Mouse (Mus musculus) spleen, postnatal 10 days (tissue): ENCODE results near the gene Ier2.

Experiments used
- DNase-seq, 2 experiments: peaks; one replicate each; pipeline ENCODE4 v3.0.0; 2021 to 2022; ENCODE audit warnings: low spot score in 2 of 2

Gene Ier2

DNA sequence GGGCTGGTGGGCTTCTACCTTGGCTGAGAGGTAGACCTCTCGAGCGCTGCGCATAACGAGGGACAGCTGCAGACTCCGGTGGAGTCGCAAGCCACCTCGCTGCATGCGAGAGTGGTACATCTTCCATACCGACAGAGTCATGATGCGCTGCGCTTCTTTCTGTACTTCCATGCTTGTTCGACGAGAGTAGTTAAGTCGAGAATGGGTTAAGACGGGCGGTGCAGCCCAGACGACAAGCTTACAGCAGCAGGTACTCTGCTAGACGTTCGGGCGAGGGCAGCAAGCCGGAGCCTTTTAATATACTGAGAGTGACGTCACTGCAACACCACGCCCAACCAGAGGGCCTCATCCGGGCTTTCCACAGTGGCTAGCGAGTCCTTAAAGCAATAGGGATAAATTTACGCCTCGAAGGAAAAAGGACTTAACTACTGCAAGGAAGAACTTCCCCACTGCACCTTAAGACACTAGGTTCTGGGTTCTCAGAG, at the start of gene Ier2:
TSS of gene Ier2 (minus strand) at position 272 of the 485 bp plus-strand sequence.
- peak; percentile 93 to 95 for DNase-seq

DNA sequence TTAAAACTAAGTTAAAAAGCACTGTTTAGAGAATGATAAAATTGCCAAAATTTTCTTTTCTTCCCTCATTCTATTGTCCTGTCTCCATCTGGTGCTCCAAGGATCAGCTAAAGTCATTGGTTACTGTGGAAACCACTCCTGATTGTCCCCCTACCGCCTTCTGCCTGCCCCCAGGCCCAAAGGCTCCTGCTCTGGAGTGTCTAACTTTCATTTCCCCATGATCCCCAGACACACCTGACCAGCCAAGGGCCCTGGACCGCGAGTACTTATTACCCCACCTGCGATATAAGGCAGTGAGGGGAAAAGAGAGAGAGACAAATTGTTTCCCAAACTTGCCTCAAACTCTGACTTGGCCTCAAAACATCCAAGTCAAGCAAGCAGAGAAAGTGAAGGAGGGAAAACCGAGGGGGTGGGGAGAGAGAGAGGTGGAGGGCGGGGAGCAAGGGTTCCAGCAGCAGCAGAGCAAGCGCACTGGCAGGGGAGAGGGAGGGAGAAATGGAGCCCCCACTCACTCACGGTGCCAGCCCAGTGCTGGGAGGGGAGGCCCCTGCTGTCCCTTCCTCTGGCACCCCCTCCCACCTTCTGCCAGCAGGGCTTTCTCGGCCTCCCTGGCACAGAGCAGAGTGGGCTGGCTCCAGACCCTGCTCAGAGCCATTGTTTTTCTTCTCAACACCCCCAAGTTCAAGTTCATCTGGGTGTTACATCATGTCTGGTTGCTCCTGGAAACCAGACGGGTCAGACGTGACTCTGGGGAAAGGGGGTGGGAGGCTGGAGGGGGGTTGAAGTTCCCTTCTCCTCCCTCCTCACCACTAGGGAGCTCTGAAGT, 49.5 kb upstream of the Ier2 start:
- DNase-seq: no peak

DNA sequence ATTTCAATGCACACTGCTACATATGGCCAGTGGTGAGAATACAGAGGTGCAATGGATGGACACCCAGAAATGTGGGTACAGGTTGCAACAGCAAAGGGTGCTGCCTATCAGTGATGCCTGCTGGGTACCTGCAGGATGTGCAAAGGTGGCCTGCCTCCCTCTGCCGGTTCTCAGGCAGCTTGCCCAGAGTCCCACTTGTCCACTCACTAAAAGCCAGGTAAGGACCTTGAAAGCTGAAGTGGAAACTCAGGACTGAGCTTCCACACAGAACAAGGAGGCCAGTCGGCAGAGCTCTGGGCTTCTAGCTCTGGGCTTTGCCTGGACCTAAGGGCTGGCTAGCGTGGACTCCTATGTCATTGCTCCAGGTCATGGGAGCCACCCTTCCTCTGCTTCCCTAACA, 48.7 kb upstream of the Ier2 start:
- DNase-seq: no peak

DNA sequence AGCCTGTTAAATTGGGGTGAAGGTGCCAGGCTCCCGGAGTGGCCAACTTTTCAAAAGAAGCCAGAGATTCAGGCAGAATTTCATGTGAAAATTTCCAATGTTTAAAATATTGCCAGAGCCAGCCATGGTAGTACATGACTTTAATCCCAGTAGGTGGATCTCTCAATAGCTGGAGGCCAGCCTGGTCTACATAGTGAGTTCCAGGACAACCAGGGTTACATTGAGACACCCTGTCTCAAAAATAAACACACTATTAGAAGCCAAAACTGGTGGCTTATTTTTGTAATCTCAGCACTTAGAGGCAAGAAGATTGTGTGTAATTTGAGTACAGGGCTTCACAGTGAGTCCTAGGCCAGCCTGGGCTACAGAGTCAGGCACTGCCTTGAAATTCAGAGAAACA, 47.3 kb upstream of the Ier2 start:
- DNase-seq: no peak

DNA sequence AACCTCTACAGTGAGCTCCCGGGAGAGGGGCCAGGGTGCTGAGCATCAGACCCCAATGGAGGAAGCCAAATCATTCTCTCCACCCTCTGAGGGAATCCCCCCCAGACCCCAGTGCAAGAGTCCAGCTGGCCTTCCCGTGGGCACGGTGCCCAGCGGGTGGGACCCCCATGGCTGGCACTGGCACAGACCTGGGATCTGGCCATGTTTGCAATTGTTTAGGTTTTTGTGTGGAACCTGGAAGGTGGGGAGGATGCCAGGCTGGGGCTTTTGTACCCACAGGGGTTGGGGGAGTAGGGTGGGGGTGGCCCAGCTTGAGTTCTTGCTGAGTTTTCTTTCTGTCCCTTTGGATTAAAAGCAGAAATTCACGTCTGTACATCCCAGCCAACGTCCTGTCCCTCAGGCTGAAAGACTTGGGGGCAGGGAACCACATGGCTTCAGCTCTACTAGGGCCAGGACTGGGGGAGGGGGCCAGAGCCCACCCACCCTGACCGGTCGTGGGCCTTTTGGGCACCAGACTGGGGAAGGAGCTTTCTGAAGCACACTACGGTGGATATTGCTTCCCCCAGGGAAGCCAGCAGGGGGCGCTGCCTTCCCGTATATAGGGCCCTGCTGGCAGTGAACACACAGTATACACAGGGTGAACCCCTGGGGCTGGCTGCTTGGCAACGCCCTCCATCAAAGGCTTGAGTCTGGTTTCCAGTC, 46.3 kb upstream of the Ier2 start:
- peak; percentile 87 to 92 for DNase-seq

DNA sequence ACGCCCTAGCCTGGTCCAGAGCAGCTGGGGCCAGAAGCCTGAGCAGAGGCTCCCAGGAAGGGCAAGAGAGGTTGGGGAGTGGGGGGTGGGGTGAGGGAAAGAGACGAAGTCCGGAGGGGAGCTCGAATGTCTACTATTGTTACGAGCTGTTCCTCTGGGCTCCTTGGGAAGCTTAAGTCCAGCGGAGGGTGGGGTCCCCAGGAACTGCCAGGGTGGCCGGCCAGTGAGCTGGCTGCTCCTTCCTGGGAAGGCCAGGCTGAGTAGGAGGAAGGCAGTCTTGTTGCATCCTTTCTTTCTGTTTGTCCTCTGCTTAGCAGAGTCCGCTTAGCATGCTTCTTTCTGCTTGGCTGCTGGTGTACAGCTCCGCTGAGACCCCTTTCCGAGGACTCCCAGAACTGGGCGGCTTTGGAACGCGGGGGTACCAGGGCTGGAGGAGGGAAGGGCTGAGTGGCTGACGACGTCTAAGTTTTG, 45.5 kb upstream of the Ier2 start:
- DNase-seq: peak in 1 of 2 experiments; percentile 44

DNA sequence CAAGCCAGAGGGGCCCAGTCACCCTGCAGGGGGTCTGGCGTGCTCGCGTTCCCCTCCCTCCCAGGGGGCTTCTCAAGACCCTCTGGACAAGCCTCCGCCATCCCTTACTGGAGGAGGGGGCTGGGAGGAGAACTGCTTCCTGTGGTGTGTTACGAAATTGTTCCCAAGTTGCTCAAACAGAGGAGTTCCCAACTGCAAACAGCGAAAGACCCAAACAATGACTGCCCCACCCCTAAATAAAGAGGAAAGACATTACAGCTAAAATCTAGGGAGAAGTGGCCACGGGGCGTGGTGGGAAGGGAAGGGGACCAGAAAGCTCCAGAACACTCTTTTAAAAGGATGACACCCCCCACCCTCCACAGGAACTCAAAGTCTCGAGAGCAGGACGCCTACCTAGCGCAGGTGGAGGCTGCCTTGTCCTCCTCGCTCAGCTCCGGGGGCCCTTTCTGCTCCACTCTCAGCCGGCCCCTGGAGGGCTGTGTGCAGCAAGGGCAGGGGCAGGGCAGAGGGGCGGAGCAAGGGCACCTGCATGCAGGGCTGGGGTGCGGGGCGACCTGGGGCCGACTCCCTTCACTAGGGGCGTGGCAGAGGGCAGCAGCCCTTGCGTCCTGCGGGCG, 44.7 kb upstream of the Ier2 start:
- peak; percentile 76 to 85 for DNase-seq

DNA sequence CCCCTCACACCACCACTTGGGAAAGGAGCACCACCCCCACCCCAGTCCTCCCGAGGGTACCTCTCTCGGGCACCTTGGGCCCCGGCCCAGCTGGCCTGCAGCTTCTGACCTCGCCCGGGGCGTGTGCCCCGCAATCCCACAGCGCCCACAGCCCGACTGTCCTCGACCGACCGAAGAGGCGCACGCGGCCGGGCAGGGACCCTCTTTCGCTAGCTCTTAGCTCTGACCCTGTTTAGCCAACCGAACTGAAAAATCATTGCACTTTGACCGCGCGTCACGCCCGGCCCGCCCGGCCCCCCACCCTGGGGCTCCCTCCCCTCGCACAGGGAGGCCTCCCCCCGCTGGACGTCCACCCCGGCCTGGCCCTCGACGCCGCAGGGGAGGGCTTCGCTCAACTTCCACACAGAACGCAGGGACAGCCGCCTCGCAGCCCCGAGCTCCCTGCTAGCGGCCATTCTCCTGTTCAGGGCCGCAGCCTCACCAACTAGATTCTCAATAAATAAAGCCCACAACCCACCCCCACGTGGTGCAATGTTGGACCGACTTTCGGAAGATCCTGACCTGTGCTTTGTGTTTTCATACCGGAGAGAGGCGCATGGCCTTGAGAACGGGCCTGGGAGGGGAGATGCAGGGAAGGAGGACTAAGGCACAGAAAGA, 44.1 kb upstream of the Ier2 start:
- DNase-seq: peak; percentile 59 to 61

DNA sequence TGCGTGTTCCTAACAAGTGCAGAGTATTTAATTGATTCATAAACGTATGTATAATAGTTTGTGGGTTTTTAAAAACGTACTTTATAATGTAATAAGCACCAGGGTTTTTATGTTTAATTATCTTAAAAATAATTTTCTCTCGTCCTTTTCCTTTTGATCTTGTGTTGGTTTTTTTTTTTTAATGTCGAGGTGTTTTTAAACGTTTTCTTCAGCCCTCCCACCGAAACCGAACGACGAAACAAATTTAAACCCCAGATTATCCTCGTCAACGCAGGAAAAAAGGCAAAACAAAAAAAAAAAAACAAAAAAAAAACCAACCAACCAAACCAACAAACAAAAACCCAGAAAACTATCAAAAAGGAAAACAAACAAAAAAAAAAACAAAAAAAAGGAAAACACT, 43.3 kb upstream of the Ier2 start:
- no peak for DNase-seq

DNA sequence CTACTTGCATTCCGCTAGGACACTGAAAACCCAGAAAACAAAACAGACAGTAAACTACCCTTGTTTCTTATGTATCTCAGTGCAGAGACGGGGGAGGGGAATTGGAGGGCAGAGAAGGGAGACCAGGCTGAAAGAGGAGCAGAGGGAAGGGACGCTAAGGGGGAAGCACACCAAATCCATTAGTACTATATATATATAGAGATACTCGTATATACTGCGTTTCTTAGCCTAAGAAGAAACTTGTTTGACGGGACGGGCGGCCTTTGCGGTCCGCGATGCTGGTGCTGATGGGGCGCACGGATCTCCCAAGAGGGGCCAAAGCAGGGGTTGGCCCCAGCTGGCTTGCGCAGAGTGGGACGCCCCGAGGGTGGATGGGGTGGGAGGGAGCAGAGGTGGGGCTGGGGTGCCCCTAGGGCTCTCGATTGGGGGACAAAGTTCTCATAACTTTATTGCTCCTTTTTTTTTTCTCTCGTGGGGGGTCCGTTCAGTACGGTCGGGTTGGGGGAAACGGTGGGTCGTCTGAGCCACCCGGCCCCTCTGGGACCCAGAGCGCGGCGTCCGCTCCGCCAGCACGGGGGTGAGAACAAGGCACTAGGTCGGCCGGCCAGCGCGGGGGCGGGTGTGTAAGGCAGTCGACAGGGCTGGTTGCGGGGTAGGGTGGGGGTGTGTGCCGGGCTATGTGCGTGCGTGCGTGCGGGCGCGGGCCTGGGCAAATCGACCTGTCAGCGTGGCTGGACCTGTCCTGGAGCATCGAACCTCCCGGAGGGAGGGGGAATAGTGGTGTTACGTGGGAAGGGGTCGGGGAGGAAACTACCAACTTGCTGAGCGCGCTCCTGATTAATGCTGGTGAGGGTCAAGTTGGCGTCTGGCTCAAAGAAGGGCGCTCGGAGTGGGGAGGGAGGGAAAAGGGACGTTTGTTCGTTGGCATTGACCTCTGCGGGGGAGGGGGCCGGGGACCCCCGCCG, 42.5 kb upstream of the Ier2 start:
- DNase-seq: peak; percentile 80 to 82

DNA sequence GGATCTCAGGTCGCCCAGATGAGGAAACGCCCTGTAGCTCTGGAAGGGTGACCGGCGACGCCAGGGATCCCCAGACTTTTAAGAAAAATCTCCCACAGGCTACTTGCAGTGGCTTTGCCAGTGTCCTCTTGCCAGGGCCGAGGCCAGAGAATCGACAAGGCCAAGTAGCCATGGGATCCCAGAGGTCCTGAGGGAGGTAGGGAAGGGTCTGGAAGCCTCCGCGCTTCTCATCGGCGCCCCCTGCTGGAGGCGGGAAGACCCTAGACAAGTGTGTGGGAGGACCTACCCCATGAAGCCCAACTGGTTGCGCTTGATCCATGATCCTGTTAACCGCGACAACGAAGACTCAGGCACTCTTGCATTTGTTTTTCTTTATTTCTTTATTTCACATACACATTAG, 41.7 kb upstream of the Ier2 start:
- DNase-seq: peak; percentile 90 to 94

DNA sequence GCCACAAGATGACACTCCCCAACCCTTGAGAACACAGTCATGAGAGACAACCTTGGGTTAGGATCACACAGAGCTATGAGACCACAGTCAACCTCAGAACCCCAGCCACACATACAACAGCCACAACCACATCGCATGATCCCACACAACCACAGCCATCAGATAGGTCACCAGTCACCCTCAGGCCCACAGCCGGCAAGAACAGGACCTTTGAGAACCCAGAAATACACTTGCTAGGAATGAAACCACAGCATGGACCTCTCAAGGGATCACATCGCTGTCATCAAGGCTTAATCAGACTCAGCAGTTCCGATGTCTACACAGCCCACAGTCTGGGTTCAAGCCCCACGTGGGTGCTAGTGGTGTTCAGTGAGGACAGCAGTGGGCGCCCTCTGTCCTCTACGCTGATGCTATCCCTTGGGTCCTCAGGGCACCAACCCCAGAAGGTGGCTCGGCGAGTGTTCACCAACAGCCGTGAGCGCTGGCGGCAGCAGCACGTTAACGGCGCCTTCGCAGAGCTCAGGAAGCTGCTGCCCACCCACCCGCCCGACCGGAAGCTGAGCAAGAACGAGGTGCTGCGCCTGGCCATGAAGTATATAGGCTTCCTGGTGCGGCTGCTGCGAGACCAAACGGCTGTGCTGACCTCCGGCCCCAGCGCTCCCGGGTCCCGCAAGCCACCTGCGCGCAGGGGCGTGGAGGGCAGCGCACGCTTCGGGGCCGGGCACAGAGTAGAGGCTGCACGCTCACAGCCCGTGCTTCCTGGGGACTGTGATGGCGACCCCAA, 41.0 kb upstream of the Ier2 start:
- DNase-seq: peak; percentile 63 to 67

DNA sequence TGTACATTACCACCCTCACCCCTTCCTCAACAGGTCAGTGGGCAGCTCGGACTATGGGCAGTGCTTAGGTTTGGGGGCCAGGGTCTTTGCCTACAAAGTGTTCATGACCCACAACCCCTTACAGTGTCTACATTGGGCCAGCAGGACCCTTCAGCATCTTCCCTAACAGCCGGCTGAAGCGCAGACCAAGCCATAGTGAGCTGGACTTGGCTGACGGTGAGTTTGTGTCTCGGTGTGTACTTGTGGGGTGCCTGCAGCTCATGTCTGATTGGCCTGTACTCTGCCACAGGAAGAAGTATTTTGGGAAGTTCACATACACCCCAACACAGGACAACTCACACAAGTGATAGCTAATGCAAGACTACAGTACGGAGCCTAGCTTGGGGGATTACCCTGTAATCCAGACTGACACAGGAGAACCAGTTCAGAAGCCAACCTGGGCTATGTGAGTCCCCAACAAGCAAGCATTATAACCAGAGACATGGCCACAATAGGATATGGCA, 40.4 kb upstream of the Ier2 start:
- peak; percentile 46 to 73 for DNase-seq

DNA sequence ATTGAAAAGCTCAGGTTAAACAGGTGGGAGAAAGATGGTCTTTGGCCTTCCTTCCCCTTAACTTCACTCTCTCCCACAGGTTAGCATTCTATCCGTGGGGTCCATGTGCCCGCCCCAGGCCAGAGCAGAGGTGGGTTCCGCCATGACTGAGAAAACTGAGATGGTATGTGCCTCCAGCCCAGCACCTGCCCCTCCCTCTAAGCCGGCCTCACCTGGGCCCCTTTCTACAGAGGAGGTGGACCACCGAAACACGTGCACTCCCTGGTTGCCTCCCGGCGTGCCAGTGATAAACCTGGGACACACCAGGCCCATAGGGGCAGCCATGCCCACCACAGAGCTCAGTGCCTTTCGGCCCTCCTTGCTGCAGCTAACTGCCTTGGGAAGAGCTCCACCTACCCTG, 39.9 kb upstream of the Ier2 start:
- peak in 1 of 2 experiments; percentile 58 for DNase-seq

DNA sequence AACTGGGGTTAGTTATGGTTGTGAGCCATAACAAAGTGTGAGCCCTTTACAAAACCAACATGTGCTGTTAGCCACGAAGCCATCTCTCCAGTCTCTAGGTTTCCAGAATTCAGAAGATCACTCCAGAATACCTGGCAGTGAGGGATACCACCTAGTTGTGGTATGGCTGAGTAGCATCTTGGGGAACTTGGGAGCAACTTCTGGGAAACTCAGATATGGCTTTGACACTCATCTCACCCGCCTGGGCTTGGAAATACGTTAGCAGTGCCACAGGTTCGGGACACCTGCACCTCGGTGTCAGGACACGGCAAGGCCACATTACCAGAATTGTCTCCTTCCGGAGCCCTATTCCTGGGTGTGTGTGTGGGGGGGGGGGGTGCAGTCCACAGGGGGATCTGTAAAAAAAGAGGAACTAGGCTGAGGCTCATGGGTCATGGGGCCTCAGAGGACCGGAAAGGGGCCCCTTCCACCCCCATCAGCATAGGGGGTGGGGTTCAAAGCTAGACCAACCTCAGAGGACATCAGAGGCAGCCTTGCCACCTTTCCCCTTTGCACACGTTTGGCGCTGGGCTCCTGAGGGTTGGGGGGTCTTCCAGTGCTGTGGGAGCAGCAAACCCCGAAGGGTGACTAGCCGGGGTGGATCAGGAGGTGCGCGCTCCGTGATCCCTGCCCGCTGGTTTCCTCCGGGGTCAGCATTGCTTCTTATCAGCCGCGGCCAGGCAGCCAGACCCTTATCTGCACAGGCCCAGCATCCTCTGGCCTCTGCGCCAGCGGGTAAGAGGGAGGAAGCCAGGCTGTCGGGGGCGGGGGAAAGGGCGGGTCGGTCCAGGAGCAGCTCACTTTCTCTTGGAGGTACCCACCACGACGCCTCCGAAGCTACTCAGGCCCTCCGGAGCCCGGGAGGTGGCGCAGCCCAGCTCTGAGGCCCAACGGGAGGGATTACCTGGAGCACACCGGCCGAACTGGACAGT, 38.6 kb upstream of the Ier2 start, which contains the start of gene Lyl1:
TSS of gene Lyl1 (plus strand) at position 517 of the 971 bp plus-strand sequence.
- DNase-seq: peak; percentile 93 to 96

DNA sequence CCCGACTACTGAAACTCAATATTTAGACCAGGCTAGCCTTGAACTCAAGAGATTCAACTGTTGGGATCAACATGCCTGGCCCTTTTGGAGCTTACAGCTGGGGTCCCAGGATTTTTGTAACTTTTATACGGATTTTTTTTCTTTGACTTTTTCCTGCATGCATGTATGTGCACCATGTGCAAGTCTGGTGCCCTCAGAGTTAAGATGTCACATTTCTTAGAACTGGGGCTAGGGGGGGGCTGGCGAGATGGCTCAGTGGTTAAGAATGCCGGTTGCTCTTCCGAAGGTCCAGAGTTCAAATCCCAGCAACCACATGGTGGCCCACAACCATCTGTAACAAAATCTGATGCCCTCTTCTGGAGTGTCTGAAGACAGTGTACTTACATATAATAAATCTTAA, 37.9 kb upstream of the Ier2 start:
- peak in 1 of 2 experiments; percentile 44 for DNase-seq

DNA sequence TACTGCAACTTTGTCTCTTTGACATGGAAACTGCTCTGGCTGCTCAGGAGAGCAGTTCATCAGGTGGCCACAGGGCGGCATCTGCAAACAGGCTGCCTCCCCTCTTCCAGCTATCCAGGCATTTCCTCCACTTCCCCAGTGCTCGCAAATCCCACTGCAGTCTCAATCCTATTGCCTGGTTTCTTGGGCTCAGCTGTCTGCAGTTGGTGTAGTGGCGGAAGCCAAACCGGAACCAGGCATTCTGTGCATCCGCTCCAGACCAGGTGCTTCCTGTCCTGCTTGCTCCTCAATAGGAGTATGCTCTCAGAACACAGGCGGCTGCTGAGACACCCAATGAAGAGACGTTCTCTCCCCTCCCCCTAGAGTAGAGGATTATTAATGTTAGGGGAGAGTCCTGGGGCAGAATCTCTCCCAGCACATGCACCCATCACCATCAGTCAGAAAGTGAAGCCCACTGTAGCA, 37.2 kb upstream of the Ier2 start:
- peak; percentile 74 to 81 for DNase-seq

DNA sequence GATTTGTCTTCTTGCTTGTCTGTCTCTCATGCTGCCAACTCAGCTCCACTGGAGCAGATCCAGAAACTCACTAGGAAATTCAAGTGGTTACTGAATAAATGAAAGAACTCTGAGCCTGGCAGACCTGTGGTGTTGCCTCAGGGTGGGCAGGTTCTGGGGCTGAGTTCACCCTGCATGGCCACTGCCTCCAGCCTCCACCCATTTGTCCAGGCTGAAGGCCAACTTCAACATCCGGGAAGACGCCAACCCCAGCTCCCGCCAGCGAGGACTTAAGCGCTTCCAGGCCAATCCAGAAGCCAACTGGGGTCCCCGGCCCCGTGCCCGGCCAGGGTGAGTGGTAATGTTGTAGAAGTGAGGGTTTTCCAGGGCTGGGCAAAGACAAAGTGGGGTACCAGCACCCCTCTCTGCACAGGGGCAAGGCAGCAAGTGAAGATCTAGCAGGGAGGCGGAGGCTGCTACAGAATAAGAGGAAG, 36.3 kb upstream of the Ier2 start:
- peak in 1 of 2 experiments; percentile 49 for DNase-seq
